Mouse (Mus musculus): ENCODE results near the gene Ebi3. TPM values are rescaled to one million over a fixed set of nuclear protein-coding genes. Genes with fewer than 3 reads are reported as not detected.

Gene Ebi3
- polyA plus RNA-seq, 1 experiment: 0.12 TPM

DNA sequence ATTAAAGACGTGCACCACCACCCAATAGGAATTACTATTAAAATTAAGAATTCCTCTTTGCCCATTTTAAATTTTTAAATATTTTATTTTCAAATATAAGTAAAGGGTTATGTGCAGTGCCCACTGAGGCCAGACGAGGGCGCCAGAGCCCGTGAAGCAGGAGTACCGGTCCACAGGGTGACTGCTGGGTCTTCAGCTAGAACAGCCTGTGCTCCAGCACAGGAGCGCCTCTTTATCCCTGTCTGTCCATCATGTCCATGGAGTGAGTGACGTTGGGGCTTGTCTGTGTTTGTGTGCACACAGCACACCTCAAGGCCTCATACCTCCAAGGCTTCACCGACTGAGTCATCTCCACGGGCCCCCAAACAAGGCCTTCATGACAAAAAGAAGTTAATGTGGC is 4.7 kb downstream of the Ebi3 start:
- TF ChIP-seq GATA1 (IDR thresholded peaks at IDR 0.05; ENCODE audit: low read length): no peak

DNA sequence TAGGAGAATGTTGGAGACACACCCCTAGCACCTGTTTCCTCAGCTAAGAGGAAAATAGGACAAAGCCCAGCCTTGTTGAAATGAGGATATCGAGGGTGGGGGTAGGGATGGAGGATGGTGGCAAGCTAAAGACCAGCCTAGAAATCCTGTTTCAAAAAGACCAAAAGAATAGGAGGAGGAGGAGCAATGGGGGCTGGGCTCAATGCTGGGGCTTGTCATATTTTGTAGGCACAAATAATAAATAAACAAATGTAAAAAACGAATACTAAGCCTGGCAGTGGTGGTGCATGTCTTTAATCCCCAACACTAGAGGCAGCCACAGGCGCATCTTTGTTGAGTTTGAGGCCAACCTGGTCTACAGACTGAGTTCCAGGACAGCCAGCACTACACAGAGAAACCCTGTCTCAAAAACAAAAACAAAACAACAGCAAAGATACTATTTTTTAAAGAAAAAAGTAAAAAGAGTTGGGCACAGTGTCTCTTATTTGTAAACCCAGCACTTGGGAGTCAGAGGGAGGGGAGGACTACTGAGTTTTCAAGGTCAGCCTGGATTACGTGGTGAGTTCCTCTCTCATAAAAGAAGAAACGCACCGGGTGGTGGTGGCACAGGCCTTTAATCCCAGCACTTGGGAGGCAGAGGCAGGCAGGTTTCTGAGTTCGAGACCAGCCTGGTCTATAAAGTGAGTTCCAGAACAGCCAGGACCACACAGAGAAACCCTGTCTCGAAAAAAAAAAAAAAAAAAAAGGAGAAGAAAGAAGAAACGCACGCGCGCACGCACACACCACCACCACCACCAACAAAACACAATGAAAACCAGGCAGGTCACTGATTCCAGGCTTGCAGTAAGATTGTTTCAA is 5.5 kb downstream of the Ebi3 start:
- no peak for TF ChIP-seq GATA1 (IDR thresholded peaks at IDR 0.05; ENCODE audit: low read length)

DNA sequence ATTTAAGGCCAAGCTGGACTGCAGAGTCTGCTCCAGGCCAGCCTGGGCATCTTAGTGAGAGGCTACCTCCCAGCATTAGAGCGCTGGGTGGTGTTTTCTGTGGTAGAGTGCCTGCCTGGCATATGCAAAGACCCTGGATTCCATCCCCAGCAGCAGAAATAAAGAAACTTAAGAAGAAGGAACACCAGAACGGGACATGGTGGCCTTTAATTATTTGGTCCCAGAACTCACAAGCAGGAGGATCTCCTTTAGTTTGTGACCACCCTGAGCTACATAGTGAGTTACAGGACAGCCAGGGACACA is 6.1 kb downstream of the Ebi3 start:
- no peak for TF ChIP-seq GATA1 (IDR thresholded peaks at IDR 0.05; ENCODE audit: low read length)

DNA sequence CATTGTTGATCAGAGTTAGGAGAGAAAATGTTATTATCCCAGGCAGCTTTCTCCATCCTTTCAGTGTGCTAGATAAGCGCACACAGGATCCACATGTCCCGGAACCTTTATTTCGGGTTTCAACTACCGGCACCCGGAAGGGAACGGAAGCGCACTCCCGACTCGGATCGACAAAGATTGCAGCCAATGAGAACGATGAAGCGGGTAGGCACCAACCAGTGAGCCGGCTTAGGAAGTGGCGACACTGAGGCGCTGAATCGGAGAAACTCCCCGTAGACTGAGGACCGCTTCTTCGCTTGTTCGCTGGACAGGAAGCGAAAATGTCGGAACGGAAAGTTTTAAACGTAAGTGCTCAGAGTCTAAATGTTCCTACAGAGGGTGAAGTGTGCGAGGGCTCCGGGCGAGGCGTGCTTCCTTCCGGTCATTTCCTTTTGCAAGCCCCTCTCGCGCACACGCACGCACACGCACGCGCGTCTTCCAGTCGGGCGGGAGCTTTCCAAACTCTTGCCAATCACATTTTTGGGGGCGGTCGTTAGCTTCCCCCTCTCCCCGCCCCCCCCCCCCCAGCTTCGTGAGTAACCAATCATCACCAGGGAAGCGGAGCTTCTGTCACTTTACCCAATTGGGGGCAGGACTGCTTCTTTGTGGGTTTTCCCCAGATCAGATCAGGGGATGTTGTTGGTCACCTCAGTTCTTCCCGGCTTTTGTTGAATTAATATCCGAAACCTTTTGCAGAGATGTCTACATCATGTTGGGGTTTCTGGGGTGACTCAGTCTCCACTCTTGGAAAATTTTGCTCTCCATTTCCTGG is 6.7 kb downstream of the Ebi3 start, which contains the start of gene Yju2:
Gene Yju2 (plus strand): TSS at position 182 of the 811 bp plus-strand sequence.
- no peak for TF ChIP-seq GATA1 (IDR thresholded peaks at IDR 0.05; ENCODE audit: low read length)

- TF ChIP-seq GATA1 (IDR thresholded peaks at IDR 0.05; ENCODE audit: low read length): no peak
Observed at GRCm38 (mm10) chr17:55959946-55960740, 7.7 kb downstream of the Ebi3 start.

DNA sequence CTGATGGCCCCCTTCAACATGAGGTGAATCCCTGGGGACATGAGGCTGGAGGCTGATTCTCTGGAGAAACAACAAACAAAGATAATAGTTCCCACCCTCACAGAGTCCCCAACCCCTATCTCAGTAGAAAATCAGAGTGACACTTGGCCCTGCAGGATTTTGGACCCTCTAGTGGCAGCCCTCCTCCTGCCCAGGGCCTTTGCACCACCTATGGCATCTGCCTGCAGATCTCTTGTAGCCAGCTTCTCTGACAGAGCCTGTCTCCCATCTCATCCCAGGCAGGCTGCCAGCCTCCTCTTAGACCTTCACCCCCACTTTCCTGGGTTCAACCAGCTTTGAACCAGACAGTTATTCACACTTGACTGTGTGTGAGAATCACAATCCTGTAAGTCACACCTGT is 8.4 kb downstream of the Ebi3 start:
- TF ChIP-seq GATA1 (IDR thresholded peaks at IDR 0.05; ENCODE audit: low read length): no peak

DNA sequence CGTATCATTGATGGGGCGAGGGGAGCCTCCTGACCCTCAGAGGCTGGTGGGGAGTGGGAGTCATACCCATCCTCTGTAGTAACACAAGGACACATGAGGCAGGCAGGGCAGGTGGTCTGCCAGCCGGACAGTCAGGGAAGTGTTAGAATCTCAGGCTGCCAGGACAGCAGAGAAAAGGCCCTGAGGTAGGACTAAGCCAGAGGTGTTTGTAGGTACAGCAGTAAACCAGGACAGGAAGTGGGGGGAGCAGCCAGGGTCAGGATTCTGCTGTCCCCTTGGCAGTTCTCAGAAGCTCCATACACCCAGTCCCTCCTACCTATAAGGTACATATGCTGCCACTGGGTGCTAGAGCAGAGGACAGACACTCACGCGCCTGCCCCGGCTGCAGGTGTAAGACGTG is 9.2 kb downstream of the Ebi3 start:
- TF ChIP-seq GATA1 (IDR thresholded peaks at IDR 0.05; ENCODE audit: low read length): no peak

DNA sequence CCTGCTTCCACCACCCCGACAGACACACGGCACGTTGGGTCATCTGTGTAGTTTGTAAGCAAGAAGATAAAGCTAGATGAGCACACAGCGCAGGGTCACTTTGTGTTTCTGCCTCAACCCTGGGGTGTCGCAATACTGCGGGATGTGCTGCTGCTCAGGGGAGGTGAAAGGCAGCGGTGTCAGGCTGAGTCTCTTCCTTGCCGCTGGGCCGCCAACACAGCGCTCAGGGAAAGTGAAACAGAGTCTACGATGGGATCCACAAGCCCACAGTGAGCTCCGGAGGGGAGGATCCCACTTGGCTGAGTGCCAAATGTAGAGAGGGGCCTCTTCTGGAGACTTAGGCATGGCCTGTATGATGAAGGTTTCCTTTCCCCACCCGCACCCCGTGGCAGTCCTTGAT is 10.7 kb downstream of the Ebi3 start:
- TF ChIP-seq GATA1 (IDR thresholded peaks at IDR 0.05; ENCODE audit: low read length): no peak

DNA sequence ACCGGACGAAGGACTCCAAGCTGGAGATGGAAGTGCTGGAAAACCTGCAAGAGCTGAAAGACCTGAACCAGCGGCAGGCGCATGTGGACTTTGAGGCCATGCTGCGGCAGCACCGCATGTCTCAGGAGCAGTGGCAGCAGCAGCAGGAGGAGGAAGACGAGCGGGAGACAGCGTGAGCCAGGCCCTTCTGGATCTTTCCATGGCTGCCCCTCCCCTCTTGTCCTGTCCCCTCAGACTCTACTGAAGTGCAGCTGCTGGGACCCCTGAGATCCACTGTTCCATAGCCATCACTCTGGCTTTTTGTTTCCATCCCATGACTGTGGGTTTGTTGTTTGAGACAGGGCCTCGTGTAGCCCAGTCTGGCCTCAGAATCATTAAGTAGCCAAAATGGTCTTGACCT is 12.1 kb downstream of the Ebi3 start:
- no peak for TF ChIP-seq GATA1 (IDR thresholded peaks at IDR 0.05; ENCODE audit: low read length)

DNA sequence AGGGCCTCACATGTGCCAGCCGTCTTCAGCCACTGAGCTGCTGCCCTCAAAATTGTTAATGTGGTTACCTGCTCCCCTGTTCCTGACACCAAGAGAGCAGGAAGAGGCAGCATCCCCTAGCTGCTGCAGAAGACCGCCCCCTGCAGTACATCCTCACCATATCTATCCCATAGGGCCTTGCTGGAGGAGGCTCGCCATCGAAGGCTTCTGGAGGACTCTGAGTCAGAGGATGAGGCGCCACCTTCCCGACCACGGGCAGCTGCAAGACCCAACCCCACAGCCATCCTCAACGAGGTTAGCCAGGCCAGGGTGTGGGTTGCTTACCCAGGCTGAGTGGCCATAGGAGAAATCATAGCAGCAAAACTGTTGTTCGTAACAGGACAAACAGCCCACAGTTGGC is 12.6 kb downstream of the Ebi3 start:
- TF ChIP-seq GATA1 (IDR thresholded peaks at IDR 0.05; ENCODE audit: low read length): no peak

- no peak for TF ChIP-seq GATA1 (IDR thresholded peaks at IDR 0.05; ENCODE audit: low read length)
Observed at GRCm38 (mm10) chr17:55967186-55967585, 14.7 kb downstream of the Ebi3 start.

GRCm38 (mm10) chr17:55968210-55968609 is 15.8 kb downstream of the Ebi3 start:
- no peak for TF ChIP-seq GATA1 (IDR thresholded peaks at IDR 0.05; ENCODE audit: low read length)

DNA sequence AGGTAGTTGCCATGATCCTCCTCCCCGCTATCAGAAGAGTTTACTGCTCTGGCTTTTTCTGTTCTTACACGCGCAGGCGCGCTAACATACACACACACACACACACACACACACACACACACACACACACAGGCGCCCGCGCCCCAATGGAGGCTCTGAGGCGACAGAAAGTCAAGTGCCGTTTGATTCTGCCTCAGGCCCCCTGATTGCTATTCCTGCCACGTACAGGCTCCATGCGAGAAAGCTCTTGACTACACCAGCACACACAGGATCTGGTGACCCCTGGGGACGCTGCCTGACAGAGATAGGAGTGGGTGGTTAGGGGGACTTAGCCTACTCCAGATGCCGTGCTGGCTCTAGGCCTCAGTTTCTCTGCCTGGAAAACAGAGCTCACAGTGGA is 17.1 kb downstream of the Ebi3 start:
- TF ChIP-seq GATA1 (IDR thresholded peaks at IDR 0.05; ENCODE audit: low read length): no peak

- TF ChIP-seq GATA1 (IDR thresholded peaks at IDR 0.05; ENCODE audit: low read length): no peak
Observed at GRCm38 (mm10) chr17:55969966-55970891, 17.8 kb downstream of the Ebi3 start, which contains the start of gene Shd. Shd (plus strand) TSS chr17:55970467.

DNA sequence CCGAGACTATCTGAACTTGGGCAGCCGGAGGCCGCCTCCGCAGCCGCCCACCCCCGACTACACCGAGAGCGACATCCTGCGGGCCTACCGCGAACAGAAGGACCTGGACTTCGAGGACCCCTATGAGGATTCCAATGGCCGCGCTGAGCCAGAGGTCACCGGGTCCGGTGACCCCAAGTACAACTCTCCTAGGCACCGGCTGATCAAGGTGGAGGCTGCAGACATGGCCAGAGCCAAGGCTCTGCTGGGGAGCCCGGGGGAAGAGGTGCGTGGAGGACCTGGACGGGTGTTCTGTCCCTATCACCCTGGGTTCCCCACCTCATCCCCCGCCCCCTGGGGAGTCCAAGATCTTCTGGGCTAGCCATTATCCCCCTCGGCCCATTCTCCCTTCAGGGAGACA is 19.0 kb downstream of the Ebi3 start:
- no peak for TF ChIP-seq GATA1 (IDR thresholded peaks at IDR 0.05; ENCODE audit: low read length)

Measured in G1E-ER4 (cell line).